Mouse (Mus musculus): ENCODE measurements around the gene Gstm5.

DNA sequence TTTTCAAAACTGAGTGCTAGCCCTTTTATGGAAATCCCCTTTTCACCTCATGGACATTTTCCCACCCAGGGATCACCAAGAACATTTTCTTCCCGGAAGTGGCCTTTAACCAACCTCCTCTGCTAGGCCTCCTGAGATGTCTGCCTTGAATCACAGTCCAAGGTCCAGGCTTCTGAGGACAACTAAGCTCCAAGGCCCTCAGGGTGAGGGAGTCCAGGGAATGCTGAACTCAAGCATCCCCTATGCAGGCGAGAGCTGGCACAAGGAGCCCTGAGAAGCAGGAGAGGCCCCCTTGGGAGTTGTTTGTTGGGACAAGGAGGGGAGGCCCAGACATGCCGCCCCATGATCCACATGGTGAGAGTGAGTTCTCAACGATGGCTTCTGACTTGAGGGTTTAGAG lies 25.7 kb upstream of the Gstm5 start:
- no peak for TF ChIP-seq CTCF (IDR thresholded peaks at IDR 0.05; ENCODE audit: low read depth, low read length)
- TF ChIP-seq POLR2A (IDR thresholded peaks at IDR 0.05; ENCODE audit: borderline replicate concordance, low read depth, low read length): no peak
